Mouse (Mus musculus) limb, embryonic 14.5 days (tissue): ENCODE measurements at regions not wholly inside any gene's neighbourhood (a gene's known extent, or its start where the extent isn't known, plus 50 kb on each side); places are given as distances from the start of the nearest gene placed in this dataset.
A peak's percentile ranks its signal among the peaks of the same experiment; 100 is the strongest.

Experiments used
- ATAC-seq: fragments of 200-750 bp; cut with Nextera tagmentation; 2 replicates; pipeline ENCODE4 v1.8.0; 2017; ENCODE audit warnings: low read depth, moderate number of reproducible peaks, moderate TSS enrichment; ENCODE audit not compliant: low FRiP score
- DNase-seq: peaks from one replicate; pipeline ENCODE4 v3.0.0-alpha.2; 2015; ENCODE audit warnings: low spot score
- H3K27ac ChIP-seq: fragments of 300-500 bp; sonication (generic); replicated peaks from 2 replicates; pipeline ENCODE4 v1.5.1; 2014; ENCODE audit warnings: low read depth, mild to moderate bottlenecking, low read length, moderate library complexity, mixed read lengths
- H3K27me3 ChIP-seq: fragments of 300-500 bp; sonication (generic); 2 replicates; pipeline ENCODE4 v1.6.1; 2014; ENCODE audit warnings: low read length, mixed read lengths; ENCODE audit not compliant: control insufficient read depth, insufficient read depth
- H3K36me3 ChIP-seq: fragments of 300-500 bp; sonication (generic); 2 replicates; pipeline ENCODE4 v1.6.1; 2014; ENCODE audit warnings: mild to moderate bottlenecking, low read length, moderate library complexity, mixed read lengths; ENCODE audit not compliant: control insufficient read depth, insufficient read depth
- H3K4me1 ChIP-seq: fragments of 300-500 bp; sonication (generic); 2 replicates; pipeline ENCODE4 v1.6.1; 2014; ENCODE audit warnings: antibody characterized with exemption, low read length, mixed read lengths; ENCODE audit not compliant: control insufficient read depth, insufficient read depth
- H3K4me2 ChIP-seq: fragments of 300-500 bp; sonication (generic); replicated peaks from 2 replicates; pipeline ENCODE4 v1.6.1; 2014; ENCODE audit warnings: low read depth, mild to moderate bottlenecking, low read length, moderate library complexity; ENCODE audit not compliant: severe bottlenecking
- H3K4me3 ChIP-seq: fragments of 300-500 bp; sonication (generic); replicated peaks from 2 replicates; pipeline ENCODE4 v1.5.1; 2014; ENCODE audit warnings: low read length
- H3K9ac ChIP-seq: fragments of 300-500 bp; sonication (generic); 2 replicates; pipeline ENCODE4 v1.6.1; 2014; ENCODE audit warnings: mild to moderate bottlenecking, low read depth, low read length, moderate library complexity; ENCODE audit not compliant: severe bottlenecking
- H3K9me3 ChIP-seq: fragments of 300-500 bp; sonication (generic); 2 replicates; pipeline ENCODE4 v1.6.1; 2016; ENCODE audit warnings: low read length; ENCODE audit not compliant: control insufficient read depth
- POLR2A ChIP-seq: fragments of 200-500 bp; IDR thresholded peaks from 2 replicates; pipeline ENCODE4 v1.8.0; 2012; ENCODE audit warnings: inconsistent platforms, mild to moderate bottlenecking, moderate library complexity, borderline replicate concordance; ENCODE audit not compliant: insufficient read depth, insufficient read length; ENCODE audit errors: extremely low read depth
- WGBS: fragments of 180-500 bp; shearing (Covaris S2); extraction: QIAGEN DNeasy Blood & Tissue Kit; methylation state at CpG from one replicate; pipeline ENCODE4 v1.1.7; 2014; 5-methylcytosine and 5-hydroxymethylcytosine counted together

- DNase-seq: no peak
- Histone ChIP-seq H3K4me2 (no peak overlapping the region), H3K36me3 (no peaks in the 10 kb centered on the region), H3K4me1 (peaks cover 24% of the 10 kb centered on the region), H3K9ac (no peak overlapping the region), H3K27me3 (no peaks in the 10 kb centered on the region), H3K27ac (peak overlapping the region; percentile 62), H3K4me3 (no peak overlapping the region), H3K9me3 (no peaks in the 10 kb centered on the region)
- no peak for TF ChIP-seq POLR2A
- 51% methylated on average over 12 of the region's 12 CpGs for WGBS
- no peak for ATAC-seq
Measured at GRCm38 (mm10) chr14:24794359-24794845, 307.5 kb downstream of the Rps24 start.

- no peak overlapping the region for H3K4me2 ChIP-seq
- no peaks in the 10 kb centered on the region for H3K9me3 ChIP-seq
- H3K4me3 ChIP-seq: no peak overlapping the region
- no peak for DNase-seq
- H3K27ac ChIP-seq: no peak overlapping the region
- no peaks in the 10 kb centered on the region for H3K27me3 ChIP-seq
- no peak overlapping the region for H3K9ac ChIP-seq
- H3K4me1 ChIP-seq: peaks cover 22% of the 10 kb centered on the region
- no peak for TF ChIP-seq POLR2A
- ATAC-seq: no peak
- H3K36me3 ChIP-seq: no peaks in the 10 kb centered on the region
Measured at GRCm38 (mm10) chr14:24797494-24797893, 310.6 kb downstream of the Rps24 start.

GRCm38 (mm10) chr14:24798066-24798465 lies 311.1 kb downstream of the Rps24 start:
- H3K27me3 ChIP-seq: no peaks in the 10 kb centered on the region
- peaks cover 16% of the 10 kb centered on the region for H3K4me1 ChIP-seq
- TF ChIP-seq POLR2A: no peak
- no peak for ATAC-seq
- H3K4me2 ChIP-seq: no peak overlapping the region
- no peak overlapping the region for H3K4me3 ChIP-seq
- 53% methylated on average over 4 of the region's 4 CpGs for WGBS
- H3K9ac ChIP-seq: no peak overlapping the region
- H3K36me3 ChIP-seq: no peaks in the 10 kb centered on the region
- H3K9me3 ChIP-seq: no peaks in the 10 kb centered on the region
- H3K27ac ChIP-seq: no peak overlapping the region
- no peak for DNase-seq

GRCm38 (mm10) chr14:24803001-24803655 lies 316.2 kb downstream of the Rps24 start:
- 72% methylated on average over 5 of the region's 5 CpGs for WGBS
- Histone ChIP-seq H3K4me3 (no peak overlapping the region), H3K27ac (no peak overlapping the region), H3K4me1 (peaks cover 3% of the 10 kb centered on the region; the same call in 1 of the 2 replicates), H3K36me3 (no peaks in the 10 kb centered on the region), H3K27me3 (no peaks in the 10 kb centered on the region), H3K9ac (no peak overlapping the region), H3K4me2 (no peak overlapping the region), H3K9me3 (no peaks in the 10 kb centered on the region)
- ATAC-seq (no peak), DNase-seq (no peak)
- no peak for TF ChIP-seq POLR2A

- no peak for ATAC-seq
- H3K27ac ChIP-seq: no peak overlapping the region
- TF ChIP-seq POLR2A: no peak
- H3K36me3 ChIP-seq: no peaks in the 10 kb centered on the region
- 31% methylated on average over 7 of the region's 7 CpGs for WGBS
- H3K4me2 ChIP-seq: no peak overlapping the region
- no peak for DNase-seq
- no peaks in the 10 kb centered on the region for H3K27me3 ChIP-seq
- H3K9me3 ChIP-seq: no peaks in the 10 kb centered on the region
- H3K4me1 ChIP-seq: peaks cover 3% of the 10 kb centered on the region; the same call in 1 of the 2 replicates
- H3K9ac ChIP-seq: no peak overlapping the region
- no peak overlapping the region for H3K4me3 ChIP-seq
Measured at GRCm38 (mm10) chr14:24807061-24807460, 320.1 kb downstream of the Rps24 start.
